Mouse (Mus musculus) bone marrow, adult 2 months (tissue): ENCODE measurements around the gene Nxf1. TPM values are rescaled to one million over a fixed set of nuclear protein-coding genes. Genes with fewer than 3 reads are reported as not detected.

Experiments used
- H3K27ac ChIP-seq: fragments of 200-500 bp; 2 replicates; pipeline ENCODE4 v1.5.1; 2012; ENCODE audit warnings: low read depth, mild to moderate bottlenecking, control low read depth, inconsistent platforms, low read length; ENCODE audit not compliant: control insufficient read depth, poor library complexity, insufficient read depth
- H3K4me1 ChIP-seq: fragments of 200-500 bp; 2 replicates; pipeline ENCODE4 v1.6.1; 2011; ENCODE audit warnings: low read length; ENCODE audit not compliant: control insufficient read depth, insufficient read depth
- H3K4me3 ChIP-seq: fragments of 200-500 bp; replicated peaks from 2 replicates; pipeline ENCODE3; 2011; ENCODE audit warnings: mild to moderate bottlenecking, low read depth, low read length, control low read depth; ENCODE audit not compliant: control insufficient read depth
- CTCF ChIP-seq: fragments of 200-500 bp; IDR thresholded peaks from 2 replicates; pipeline ENCODE4 v1.5.1; 2011; ENCODE audit warnings: low read length, control low read depth; ENCODE audit not compliant: control insufficient read depth, insufficient read depth
- POLR2A ChIP-seq: fragments of 200-500 bp; IDR thresholded peaks from 2 replicates; pipeline ENCODE4 v1.6.1; 2011; ENCODE audit warnings: low read depth, mild to moderate bottlenecking, control low read depth, low read length, borderline replicate concordance; ENCODE audit not compliant: control insufficient read depth
- WGBS: fragments of 180-500 bp; shearing (Covaris S2); methylation state at CpG from one replicate; pipeline ENCODE4 v1.1.7; 2018; 5-methylcytosine and 5-hydroxymethylcytosine counted together
- polyA plus RNA-seq: library from polyadenylated mRNA; stranded (reverse); fragments of >200 nt; gene quantifications from 2 replicates; pipeline ENCODE4 v1.2.4, GENCODE M21; 2011; ENCODE audit warnings: low replicate concordance; ENCODE audit not compliant: missing spikeins, insufficient read depth, insufficient read length

The Nxf1 gene
- polyA plus RNA-seq, 1 experiment: 589 TPM

DNA sequence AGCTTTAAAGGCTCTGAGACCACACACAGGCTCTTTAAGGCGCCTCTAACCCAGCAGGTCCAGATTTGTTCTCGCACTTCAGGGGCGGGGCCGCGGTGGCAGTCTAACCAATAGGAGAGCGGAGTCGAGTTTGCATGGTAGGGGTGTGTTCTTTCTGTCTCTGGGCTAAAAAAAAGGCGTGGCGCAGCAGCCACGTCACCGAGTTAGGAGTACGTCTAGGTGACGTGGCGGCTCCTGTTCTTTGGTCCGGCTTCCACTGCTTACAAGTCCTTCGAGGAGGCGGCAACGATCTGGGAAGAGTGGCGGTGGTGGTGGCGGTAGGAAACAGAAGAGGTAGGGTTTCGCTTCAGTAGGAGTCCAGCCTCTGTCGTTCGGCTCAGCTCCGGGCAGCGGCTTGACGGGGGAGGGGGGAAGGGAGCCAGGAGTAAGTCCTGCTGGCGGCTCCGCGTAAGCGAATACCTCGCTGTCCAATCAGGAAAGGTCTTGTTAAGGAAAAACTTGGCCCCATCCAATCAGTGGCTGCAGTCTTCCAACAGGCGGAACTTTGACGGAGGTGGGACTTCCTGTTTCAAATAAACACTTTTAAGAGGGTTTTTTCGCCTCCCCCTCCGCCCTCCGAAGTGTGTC, 15.5 kb upstream of the Nxf1 start, which contains the start of gene Stx5a:
TSS of gene Stx5a (plus strand) at position 171 of the 627 bp plus-strand sequence.
- TF ChIP-seq CTCF: no peak
- TF ChIP-seq POLR2A: peak; percentile 59
- Histone ChIP-seq H3K27ac (peak within 1 kb of the TSS; percentile 97), H3K4me1 (peaks cover 1% of the 10 kb centered on the region), H3K4me3 (peak within 1 kb of the TSS; percentile 90)
- WGBS: under 1% methylated on average over 36 of the region's 36 CpGs

DNA sequence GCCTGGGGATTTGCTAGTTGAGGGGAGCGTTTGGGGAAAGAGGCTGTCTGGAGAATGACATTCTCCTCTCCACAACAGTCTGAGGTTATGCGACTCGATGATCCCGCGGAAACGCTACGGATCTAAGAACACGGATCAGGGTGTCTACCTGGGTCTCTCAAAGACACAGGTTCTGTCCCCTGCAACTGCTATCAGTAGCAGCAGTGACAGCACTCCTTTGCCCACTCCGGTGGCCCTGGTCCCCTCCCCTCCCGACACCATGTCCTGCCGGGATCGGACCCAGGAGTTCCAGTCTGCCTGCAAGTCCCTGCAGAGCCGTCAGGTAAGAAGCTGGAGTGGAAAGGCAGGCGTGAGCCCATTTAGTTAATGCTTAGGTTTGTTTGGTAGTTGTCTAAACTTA, 14.7 kb upstream of the Nxf1 start:
- Histone ChIP-seq H3K4me3 (peak overlapping the region; percentile 90), H3K27ac (peak overlapping the region; percentile 97), H3K4me1 (peaks cover 1% of the 10 kb centered on the region)
- 4% methylated on average over 14 of the region's 14 CpGs for WGBS
- TF ChIP-seq CTCF (no peak), POLR2A (peak; percentile 9; the same call in 1 of the 2 replicates)

DNA sequence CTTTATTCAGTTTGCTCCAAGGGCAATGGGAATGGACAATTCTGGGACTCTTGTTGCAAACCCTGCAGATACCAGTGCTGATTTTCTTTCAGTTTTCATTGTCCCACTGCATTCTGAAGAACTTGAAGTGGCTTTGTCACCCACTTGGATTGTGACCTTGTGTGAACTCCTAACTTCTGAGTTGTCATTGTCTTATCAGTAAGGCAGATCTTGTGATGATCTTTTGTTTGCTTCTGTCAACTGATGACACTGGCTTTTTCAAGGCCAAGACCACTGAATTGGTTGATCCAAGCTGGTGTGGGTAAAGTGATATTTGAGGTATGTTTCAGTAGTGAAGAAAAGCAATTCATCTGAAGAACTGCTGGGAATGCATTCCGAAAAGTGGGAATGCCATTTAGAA, 11.5 kb upstream of the Nxf1 start:
- TF ChIP-seq CTCF (no peak), POLR2A (no peak)
- H3K4me3 ChIP-seq: no peak overlapping the region
- H3K27ac ChIP-seq: no peak overlapping the region
- peaks cover 1% of the 10 kb centered on the region for H3K4me1 ChIP-seq
- WGBS: 86% methylated on average over 1 of the region's 1 CpGs

DNA sequence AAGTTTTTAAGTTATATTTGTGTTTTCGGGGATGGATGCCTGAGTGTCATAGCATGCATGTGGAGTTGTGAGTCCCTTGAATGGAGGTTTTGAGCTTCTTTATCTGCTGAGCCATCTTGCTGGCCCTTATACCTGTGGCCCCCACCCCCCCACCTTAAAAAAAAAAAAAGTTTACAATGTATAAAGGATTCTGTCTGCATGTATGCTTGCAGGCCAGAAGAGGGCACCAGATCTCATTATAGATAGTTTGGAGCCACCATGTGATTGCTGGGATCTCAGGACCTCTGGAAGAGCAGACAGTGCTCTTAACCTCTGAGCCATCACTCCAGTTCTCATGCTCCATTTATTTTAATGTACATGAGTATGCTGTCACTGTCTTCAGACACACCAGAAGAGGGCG, 9.5 kb upstream of the Nxf1 start:
- WGBS: 78% methylated on average over 2 of the region's 2 CpGs
- Histone ChIP-seq H3K4me3 (no peak overlapping the region), H3K4me1 (no peaks in the 10 kb centered on the region; the same call in 1 of the 2 replicates), H3K27ac (no peak overlapping the region)
- TF ChIP-seq POLR2A: no peak
- TF ChIP-seq CTCF: no peak

DNA sequence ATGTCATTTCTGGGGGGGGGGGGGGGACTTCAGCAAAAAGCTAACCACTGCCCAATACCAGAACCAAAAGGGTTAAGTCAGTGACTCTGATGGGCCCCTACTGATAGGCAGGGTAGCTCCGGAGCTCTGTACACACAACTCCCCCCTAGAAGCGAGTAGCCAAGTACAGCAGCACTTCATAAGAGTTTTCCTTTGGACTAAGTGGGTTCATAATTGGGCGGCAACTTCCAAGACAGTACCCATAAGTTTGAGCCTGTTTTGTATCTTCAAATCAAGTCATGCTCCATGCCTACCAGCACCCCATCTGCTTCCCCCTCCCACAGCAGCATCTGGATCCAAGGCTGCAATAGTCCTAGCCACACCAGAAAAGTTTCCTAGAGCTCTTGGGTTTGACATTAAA, 1.2 kb upstream of the Nxf1 start:
- TF ChIP-seq POLR2A (no peak), CTCF (no peak)
- H3K4me1 ChIP-seq: no peaks in the 10 kb centered on the region; the same call in 1 of the 2 replicates
- H3K4me3 ChIP-seq: no peak overlapping the region
- H3K27ac ChIP-seq: no peak overlapping the region
- WGBS: 57% methylated on average over 3 of the region's 3 CpGs

DNA sequence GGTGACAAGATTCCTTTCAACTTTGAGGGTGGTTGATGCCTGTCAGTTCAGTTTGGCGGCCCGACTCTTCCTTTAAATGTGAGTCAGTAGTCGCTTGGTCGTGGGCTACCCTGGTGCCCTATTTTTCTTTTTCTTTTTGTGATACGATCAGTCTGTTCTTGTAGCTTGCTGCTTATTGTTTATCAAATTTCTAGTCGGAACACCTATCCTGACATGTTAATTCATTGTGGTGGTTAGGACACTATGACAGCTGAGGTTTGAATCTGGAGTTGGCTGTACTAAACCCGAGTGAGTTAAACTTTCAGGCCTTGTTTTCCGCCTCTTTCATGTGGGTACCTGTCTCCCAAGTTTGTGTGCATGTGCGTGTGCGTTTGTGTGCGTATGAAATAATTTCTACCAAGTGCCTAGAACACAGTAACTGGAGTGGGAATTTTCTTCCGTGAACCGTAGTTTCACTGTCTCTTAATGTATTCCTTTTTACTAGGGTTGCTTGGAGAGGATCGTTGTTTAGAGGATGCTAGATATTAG, 662 bp downstream of the Nxf1 start:
- Histone ChIP-seq H3K27ac (peak overlapping the region; percentile 98), H3K4me1 (no peaks in the 10 kb centered on the region; the same call in 1 of the 2 replicates), H3K4me3 (peak overlapping the region; percentile 100)
- 1% methylated on average over 14 of the region's 14 CpGs for WGBS
- TF ChIP-seq CTCF: no peak
- no peak for TF ChIP-seq POLR2A

DNA sequence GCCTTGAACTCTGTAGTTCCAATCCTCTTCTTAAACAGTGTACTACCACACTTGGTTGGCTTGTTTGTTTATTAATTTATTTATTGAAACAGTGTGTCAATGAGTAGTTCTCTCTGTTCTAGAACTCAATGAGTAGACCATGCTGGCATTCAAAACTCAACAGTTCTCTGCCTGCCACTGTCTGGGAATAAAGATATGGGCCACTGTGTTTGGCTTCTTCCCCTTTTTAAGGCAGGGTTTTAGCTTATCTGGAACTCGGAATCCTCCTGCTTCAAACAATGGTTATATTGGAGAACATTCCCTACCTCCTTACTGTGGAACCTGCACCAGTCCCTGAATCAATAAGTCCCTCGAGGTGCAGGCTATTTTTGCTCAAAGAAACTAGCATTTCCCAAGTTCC, 2.0 kb downstream of the Nxf1 start:
- H3K4me1 ChIP-seq: no peaks in the 10 kb centered on the region; the same call in 1 of the 2 replicates
- no peak overlapping the region for H3K4me3 ChIP-seq
- TF ChIP-seq POLR2A (no peak), CTCF (no peak)
- 27% methylated on average over 2 of the region's 2 CpGs for WGBS
- H3K27ac ChIP-seq: no peak overlapping the region

DNA sequence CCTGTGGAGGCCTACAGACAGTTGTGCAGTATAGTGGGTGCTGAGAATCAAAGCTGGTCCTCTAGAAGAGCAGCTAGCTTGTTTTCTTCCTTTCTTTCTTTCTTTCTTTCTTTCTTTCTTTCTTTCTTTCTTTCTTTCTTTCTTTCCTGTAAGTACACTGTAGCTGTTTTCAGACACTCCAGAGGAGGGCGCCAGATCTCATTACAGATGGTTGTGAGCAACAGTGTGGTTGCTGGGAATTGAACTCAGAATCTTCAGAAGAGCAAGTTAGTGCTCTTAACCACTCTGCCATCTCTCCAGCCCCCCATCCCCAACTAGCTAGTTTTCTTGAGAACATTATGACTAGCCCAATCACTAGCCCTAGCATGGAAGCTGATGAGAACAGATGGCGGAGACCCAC, 3.9 kb downstream of the Nxf1 start:
- no peak overlapping the region for H3K4me3 ChIP-seq
- no peaks in the 10 kb centered on the region; the same call in 1 of the 2 replicates for H3K4me1 ChIP-seq
- no peak overlapping the region for H3K27ac ChIP-seq
- WGBS: 91% methylated on average over 2 of the region's 2 CpGs
- TF ChIP-seq CTCF (no peak), POLR2A (no peak)
